Mouse (Mus musculus) embryo, embryonic 9.5 days (tissue): ENCODE data around the gene Zfp512b.

ENCODE experiments used
- DNase-seq: peaks from one replicate; pipeline ENCODE4 v3.0.0-alpha.2; 2017; ENCODE audit errors: extremely low spot score

Gene Zfp512b

DNA sequence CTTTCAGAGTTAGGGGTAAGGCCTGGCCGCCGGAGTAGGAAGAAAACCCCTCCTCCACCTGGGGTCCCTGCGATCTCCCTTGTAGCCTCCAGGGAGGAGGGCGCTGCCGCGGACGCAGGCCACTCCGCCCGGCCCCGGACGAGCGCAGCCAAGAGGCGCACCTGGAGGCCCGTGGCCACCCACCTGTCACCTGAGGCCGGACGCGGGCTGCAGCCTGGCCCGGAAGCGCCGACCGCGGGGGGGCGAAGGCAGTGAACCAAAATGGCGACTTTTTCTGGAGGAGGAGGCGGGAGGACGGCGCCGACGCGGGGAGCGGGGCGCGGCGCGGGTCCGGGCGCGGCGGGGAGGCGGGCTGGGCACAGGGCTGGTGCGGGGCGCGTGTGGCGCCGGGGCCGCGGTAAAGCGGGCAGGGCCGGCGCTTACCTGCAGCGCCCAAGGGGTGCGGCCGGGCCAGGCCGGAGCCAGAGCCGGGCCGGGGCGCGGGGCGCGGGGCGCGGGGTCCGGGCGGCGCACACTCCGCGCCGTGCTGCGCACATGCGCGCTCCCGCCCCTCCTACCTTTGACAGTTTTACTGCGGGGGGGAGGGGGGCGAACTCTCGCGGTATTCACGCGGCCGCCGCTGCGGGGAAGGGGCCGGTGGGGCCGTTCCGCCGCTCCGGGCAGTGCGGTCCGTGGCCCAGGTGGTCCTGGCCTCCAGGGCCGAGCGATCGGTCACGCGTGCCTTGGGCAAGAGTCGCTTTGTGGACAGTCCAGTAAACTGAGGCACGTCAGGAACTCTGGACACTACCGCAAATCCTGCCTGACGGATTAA is at the start of gene Zfp512b:
Gene Zfp512b (minus strand): TSS at position 573 of the 811 bp plus-strand sequence.
- DNase-seq: peak; percentile 81

DNA sequence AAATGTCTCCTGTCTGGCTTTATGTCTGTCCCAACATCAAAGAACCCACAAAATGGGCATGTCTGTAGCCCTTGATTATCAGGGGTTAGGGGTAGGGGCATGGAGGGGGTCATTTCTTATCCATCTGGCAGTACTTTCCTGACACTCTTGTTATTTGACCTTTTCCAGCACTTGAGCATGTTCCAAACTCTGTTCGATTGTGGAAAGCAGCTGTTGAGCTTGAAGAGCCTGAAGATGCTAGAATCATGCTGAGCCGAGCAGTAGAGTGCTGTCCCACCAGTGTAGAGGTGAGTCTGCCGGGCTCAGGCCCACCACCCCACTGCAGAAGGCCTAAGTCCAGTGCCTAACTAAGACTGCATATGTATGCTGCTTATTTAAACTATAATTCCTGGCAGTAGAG is 43.3 kb upstream of the Zfp512b start:
- no peak for DNase-seq

DNA sequence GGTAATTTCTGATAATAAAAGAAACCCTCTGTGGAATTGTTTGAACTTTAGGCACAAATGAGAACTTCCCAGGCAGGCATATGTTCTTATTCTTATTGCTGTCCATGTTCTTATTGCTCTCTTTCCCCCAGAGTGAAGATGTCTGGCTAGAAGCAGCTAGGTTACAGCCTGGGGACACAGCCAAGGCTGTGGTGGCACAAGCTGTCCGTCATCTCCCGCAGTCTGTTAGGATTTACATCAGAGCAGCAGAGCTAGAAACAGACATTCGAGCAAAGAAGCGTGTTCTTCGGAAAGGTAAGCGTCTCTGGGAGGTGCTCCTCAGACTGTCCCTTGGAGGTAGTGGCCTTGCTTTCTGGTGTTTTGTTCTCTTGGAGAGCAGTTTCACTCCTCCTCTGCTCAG is 40.0 kb upstream of the Zfp512b start:
- no peak for DNase-seq

DNA sequence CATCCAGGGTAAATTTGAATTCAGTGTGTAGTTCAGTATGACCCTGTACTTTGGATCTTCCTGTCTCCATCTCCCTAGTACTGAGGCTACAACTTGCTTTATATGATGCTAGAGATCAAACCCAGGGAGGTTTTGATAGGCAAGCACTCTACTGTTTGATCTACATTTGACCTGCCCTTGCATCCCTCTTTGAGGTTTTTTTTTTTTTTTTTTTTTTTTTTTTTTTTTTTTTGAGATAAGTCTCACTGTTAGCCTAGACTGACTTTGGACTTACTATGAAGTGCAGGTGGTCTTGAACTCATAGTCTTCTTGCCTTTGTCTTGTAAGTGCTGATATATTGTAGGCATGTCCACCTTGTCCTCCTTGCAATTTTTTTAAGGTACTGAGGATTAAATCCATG is 35.9 kb upstream of the Zfp512b start:
- DNase-seq: no peak

DNA sequence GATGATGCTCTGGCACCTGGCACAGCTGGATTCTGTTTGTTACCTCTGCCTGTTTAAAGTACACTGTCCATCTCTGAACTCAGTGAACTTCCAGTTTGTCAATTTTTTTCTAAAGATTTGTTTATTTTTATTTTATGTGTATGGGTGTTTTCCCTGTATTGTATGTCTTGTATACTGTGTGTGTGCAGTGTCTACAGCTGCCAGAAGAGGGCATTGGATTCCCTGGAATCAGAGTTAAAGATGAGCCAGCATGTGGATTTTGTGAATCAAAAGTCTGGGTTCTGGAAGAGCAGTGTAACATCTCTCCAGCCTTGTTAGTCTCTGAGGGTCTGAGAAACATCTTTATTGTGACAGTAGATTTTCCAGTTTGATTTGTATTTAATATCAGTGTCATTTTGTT is 30.8 kb upstream of the Zfp512b start:
- DNase-seq: no peak

DNA sequence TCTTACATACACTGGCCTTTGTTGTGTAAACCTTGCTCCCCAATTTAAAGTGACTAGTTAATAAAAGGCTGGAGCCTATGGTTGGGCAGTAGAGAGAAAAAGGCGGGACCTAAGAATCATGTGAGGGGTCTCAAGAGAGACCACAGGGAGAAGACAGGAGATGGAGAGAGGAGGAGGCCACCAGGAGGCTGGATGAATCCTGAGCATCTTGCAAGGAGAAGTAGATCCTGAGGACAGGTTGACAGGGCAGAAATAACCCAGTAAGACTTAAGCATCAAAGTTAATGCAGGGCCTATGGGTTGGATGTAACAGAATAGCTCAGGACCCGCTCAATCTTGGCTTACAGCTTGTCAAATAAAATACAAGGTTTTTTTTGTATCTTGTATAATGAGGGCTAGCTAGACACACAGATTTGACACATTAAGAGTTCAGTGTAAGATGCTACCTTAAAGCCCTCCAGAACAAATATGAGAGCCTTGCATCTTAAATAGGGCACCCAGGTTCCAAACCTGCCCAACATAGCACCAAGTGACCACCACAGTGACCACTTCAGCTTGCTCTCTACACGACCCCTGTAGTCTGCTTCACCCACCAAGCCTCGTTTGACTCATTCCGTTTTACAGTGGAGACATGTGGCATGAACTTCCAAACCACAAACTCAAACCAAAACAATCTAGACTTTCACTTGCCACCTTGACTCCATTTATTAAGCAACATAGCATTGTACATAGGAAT is 26.3 kb upstream of the Zfp512b start:
- no peak for DNase-seq

DNA sequence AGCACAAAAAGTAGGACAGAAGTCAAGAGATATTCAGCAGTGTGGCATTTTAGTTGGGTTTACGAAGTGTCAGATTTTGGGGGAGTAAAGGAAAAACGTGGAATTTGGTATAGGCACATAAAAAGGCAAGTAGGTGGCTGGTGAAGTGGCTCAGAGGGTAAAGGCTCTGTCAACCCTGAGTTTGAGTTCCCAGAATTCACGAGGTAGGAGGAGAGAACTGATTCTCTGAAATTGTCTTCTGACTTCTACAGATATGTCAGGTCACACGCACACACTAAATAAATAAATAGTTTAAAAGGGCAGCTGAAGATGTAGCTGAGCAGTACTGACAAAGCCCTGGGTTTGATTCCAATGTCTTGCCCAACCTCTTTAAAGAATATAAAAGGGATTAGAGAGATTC is 9.8 kb upstream of the Zfp512b start:
- DNase-seq: no peak

DNA sequence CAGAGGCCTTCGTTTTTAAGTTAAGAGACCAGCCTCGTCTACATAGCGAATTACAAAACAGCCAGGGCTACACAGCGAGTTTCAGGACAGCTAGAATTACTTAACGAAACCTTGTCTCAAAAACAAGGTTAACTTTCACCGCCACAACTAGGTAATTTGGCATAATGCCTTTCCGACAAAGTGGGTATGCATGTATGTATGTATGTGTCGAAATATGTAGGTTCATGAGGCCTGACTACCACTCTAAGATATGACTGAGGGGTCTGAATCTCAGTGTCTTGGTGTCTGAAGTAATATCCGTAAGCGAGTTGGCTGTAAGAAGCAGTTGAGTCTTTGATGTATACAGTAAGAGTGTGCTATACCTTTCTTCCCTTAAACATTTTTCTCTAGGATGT is 9.1 kb upstream of the Zfp512b start:
- no peak for DNase-seq

DNA sequence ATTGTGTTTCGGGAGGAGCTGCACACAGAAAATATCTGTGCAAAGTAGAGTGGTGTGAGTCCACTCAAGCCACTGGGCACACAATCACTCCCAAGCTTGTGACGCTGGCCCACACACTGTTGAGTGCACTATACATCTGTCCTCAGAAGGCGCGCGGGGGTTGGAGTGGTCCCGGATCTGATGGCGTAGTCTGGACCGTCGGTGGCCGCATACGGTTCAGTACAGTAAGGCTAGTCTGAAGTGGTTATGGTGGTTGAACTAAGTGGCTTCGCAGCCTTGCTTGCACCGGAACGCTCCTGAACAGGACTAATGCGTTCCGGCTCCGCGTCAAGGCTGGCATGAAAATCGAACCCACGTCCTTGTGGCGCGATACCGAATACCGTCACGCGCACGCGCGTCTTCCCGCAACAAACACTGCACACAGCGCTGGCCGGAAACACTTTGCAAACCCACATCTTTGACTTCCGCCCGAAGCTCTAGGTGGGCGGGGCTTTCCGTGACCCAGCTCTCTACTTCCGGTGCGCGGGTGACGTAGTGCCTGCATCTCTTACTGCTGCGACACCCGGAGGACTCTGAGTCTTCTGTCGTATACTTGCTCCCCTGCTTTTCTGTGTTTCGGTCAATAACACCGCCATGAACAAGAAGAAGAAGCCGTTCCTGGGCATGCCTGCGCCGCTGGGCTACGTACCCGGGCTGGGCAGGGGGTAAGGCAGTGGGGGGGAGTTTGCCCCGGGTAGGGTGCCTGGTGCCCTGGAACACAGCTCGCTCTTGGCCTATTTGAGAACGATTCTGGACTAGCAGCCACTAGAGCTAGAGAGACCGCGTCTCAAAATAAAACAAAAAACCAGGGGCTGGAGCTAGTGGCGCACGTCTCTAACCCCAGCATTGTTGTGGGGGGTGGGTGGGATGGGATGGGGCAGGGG is 8.5 kb upstream of the Zfp512b start:
- DNase-seq: peak; percentile 96

DNA sequence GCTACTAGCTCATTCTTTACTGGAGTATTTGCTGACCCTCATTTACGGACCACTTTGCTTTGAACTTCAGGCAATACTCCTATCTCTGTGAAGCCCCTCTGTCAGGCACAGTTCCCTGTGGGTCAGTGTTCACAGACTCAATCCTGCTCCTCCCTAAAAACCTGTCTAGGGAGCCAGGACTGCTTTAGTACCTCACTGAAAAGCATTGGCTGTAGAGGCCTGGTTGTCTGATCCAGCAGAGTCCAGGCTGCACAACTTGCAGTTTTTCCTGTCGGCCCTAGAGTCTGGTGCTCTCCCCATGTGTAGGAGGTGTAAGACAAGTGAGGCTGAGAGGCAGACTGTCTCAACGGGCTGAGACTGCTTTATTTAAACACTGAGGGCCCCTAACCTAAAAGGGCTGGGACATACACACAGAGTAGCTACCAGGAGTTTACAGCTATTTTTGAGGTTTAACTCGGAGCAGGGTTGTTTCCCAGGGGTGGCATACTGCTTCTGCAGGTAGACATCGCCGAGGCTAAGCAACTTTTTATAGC is 7.7 kb upstream of the Zfp512b start:
- no peak for DNase-seq

DNA sequence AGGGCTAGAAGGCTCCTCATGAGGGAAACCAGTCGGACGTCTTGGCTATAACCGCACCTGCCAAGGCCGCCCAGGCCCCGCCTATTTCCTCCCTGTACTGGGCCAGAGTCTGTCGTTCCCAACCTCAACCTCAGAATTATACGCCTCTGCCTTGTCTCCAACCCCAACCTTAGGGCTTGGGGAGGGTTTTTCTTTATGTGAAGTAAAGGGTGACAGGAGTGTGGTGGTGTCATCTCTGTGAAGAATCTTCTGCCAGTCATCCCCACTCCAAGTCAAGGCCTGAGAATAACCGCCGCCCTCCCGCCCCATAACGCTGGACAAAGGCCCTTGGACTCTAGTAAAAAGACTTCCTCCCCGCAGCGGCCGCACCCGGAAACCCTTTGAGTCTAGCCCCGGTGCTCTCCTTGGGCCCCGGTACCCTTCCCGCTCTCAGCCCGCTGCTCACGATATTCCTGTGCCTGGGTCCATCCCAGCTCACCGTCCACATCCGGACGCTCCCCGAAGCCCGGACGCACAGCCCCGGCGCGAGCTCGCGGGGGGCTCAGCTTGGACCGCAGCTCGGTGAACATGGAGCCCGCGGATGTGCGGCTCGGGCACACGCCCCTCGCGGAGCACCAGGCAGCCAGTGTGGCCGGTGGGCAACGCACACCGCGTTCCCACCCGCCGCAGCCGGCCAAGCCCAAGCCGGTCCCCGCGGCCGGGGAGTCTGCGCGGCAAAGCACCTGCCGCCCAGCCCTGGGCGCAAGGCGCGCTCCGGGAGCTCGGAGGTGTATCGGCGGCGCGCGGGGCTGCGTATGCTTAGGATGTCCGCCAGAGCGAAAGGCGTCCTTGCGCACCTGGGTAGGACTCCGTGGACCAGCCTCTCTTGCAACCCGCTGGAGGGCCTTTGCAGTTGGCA is 6.1 kb upstream of the Zfp512b start, which contains the start of gene Samd10:
Gene Samd10 (minus strand): TSS at position 759 of the 898 bp plus-strand sequence.
- DNase-seq: peak; percentile 53

DNA sequence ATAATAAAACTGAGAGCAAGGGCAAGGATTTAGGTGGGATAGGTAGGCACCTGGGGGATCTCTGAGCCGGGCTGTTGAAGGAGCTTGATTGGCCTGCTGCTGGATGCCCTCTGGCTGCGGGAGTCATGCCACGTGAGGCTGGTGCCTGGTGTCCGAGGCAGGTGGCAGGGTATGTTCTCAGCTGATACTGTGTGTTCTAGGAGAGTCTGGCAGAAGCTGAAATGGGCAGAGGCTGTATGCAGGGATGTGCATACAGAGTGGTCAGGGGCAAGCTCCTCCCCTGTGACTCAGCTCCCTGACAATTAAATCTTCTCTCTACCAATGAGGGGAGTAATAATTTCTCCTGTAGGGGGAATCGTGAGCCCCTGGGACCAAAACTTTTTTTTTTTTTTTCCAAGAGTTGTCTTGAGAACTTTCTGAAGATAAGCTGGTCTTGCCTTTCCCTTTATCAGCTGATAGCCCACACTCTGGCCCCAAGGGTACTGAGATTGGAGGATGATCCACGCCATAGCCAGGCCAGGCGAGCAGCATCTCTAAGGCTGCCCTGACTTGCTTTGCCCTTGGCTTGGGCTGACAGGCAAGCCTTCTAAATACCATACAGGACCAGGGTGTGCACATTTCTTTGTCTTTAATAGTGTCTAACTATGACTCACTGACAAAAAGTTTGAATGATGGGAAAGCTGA is 4.9 kb upstream of the Zfp512b start:
- DNase-seq: no peak

DNA sequence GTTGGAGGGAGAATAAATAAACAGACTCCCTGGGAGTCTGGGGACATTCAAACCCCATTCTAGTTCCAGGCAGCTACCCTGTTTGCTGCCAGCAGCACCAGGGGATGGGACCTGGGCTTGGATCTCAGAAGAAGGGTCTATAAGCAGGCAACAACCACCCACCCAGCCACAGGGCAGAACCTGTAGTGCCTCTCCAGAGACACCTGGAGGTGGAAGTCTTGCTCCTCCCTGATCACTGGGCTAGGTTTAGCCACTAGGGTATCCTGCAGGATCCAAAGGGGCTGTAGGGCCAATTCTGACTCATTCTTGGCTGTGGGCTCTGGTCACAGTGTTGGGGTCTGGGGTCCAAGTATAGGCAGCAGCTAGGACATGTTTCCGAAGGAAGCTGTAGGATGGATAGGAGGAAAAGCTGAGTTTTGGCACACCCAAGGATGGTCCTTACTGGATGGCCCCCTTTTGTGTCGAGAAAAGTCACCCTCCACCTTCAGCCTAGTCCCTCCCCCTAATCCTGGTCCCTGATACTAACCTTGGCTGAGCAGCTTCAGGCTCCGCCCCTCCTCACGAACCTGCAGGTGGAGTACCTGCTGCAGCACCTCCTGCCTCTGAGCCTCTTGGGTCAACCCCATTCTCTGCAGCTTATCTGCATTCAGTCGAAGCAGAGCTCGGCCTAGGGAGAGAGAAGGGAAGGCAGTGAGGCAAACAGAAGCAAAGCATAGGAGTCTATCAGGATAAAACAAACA is 3.8 kb upstream of the Zfp512b start:
- no peak for DNase-seq

DNA sequence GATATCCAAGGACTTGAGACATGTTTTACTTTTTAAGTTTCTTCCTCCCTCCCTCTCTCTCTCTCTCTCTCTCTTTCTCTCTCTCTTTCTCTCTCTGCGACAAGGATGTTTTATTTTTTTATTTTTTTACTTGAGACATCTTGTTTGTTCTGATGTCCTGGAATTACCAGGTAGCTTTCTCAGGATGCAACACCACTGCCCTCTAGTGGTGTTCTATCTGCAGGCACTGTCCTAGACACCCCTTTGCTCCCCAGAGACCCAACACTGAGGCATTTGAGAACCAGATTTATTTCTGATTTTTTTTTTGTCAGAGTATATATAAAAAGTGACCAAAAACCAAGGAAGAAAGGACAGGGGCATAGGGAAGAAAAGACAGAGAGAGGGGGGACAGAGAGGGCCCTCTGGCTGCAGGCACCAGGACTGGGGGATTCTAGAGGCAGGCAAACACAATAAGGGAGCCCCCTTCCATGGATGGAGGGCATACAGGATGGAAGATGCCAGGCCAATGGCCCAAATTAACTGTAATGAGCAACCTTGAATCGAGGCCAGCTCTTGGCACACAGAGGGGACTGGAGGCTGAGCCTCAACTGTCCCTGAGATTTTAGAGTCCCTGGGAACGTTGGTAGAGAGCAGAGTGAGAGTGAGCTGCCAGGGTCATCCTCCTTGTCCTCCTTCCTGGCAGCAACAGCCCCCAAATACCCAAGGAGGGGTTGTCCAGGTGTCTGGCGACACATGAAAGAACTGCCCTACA is 2.5 kb upstream of the Zfp512b start:
- DNase-seq: no peak

DNA sequence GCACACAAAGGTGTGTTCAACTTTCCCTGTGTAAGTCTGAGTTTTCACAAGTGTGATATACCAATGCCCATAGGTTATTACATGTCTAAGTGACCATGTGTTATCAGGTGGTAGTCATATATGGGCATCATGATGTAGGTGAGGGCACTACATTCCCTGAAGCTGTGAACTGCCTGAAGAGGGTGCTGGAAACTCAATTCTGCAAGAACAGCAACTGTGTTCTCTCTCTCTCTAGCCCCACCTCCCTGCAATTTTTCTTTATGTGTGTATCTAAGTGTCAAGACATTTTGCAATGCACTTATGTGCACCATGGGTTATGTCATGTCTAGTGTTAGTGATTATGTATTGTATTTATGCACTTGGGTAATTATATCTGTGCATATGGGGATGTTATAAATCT is 1.3 kb upstream of the Zfp512b start:
- DNase-seq: no peak

DNA sequence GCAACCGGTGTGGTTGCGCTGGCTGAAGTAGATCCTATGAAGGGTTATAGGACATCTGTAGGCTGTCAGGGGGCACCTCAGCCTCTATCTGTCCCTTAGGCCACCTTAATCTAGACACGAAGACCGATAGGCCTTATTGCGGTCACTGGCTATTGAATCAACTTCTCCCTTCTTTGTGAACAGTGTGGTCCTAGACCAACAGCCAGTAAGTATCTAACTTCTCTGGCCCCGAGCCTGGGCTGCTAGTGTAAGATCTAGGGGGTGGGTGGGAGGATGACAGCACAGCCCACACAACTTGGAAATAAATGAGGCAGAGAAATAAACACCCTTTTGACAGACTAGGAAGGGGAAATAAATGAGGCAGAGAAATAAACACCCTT is 429 bp upstream of the Zfp512b start:
- no peak for DNase-seq

DNA sequence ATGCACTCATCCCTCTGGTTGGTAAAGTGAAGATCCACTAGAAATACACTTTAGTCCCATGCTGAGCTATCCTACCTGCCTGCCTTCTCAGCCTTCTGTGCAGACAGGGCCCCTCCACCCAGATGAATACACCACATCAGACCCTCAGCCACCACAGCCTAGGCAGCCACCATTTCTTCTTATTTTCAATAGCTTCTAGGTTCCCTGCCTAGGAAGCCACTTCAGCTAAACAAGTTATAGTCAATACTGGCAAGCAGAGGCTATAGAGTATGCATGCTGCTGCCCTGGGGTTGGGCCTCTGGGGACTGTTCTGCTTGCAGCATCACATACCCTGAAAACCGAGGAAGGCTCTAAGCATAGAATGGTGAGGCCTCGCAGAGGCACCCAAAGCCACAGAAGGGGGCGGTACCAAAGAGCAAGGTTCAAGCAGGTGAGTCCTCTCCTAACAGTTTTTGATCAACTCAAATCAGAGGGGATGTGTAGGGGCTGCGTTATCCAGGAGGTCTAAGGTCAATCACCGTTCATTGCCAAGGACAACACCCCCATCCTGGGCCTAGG is 996 bp downstream of the Zfp512b start, which contains the start of gene Prpf6:
Gene Prpf6 (plus strand): TSS at position 341 of the 558 bp plus-strand sequence.
- no peak for DNase-seq

DNA sequence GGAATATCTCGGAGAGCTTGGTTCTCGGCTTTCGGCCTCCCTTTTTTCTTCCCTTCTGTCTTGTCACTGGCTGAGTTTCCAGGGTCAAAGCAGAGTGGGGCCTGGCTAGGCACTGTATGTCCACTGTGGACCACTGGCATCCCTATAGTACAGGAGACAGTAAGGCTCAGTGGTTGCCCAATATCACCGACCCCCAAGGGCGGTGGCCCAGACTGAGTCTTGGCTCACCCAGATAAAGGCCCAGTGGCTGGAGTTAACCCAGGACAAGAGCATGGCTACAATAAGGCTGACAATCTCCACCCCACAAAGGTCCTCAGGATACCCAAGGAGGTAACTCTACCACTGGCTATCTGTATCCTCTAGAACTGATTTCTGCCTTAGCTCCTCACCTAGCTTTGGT is 2.1 kb downstream of the Zfp512b start:
- no peak for DNase-seq
